Mouse (Mus musculus) mesoderm, embryonic 11.5 days (tissue): ENCODE data around the gene Atp8b4.
A peak's percentile ranks its signal among the peaks of the same experiment; 100 is the strongest.

Source experiments
- DNase-seq: peaks from one replicate; pipeline ENCODE4 v3.0.0-alpha.2; 2012; ENCODE audit warnings: low read depth, low spot score

Gene Atp8b4

GRCm38 (mm10) chr2:126287942-126288341, 212.5 kb downstream of the Atp8b4 start:
- no peak for DNase-seq

GRCm38 (mm10) chr2:126286420-126286819, 214.1 kb downstream of the Atp8b4 start:
- DNase-seq: no peak

GRCm38 (mm10) chr2:126284071-126284470, 216.4 kb downstream of the Atp8b4 start:
- peak; percentile 16 for DNase-seq

GRCm38 (mm10) chr2:126283086-126283485, 217.4 kb downstream of the Atp8b4 start:
- DNase-seq: no peak

- no peak for DNase-seq
These were observed 225.0 kb downstream of the Atp8b4 start for GRCm38 (mm10) chr2:126275511-126275910.

- no peak for DNase-seq
These were observed 225.6 kb downstream of the Atp8b4 start for GRCm38 (mm10) chr2:126274826-126275405.

GRCm38 (mm10) chr2:126274311-126274710, 226.2 kb downstream of the Atp8b4 start:
- DNase-seq: no peak
